Mouse (Mus musculus) forebrain, embryonic 14.5 days (tissue): Measurements from ENCODE around the gene Mslnl. TPM values are rescaled to one million over a fixed set of nuclear protein-coding genes. Genes with fewer than 3 reads are reported as not detected.

Source experiments
- ATAC-seq: fragments of 200-750 bp; cut with Nextera tagmentation; 2 replicates; pipeline ENCODE4 v1.8.0; 2017; ENCODE audit warnings: mild to moderate bottlenecking, moderate library complexity
- DNase-seq: peaks from one replicate; pipeline ENCODE4 v3.0.0-alpha.2; 2015; ENCODE audit warnings: low spot score
- H3K27ac ChIP-seq: fragments of 300-500 bp; sonication (generic); 2 replicates; pipeline ENCODE4 v1.5.1; 2014; ENCODE audit warnings: low read depth, mild to moderate bottlenecking, control low read depth, low read length, moderate library complexity
- H3K27me3 ChIP-seq: fragments of 300-500 bp; sonication (generic); replicated peaks from 2 replicates; pipeline ENCODE4 v1.6.1; 2014; ENCODE audit warnings: low read length, control low read depth, mixed read lengths; ENCODE audit not compliant: control insufficient read depth, insufficient read depth
- H3K36me3 ChIP-seq: fragments of 300-500 bp; sonication (generic); 2 replicates; pipeline ENCODE4 v1.6.1; 2014; ENCODE audit warnings: low read length, control low read depth; ENCODE audit not compliant: control insufficient read depth, insufficient read depth
- H3K4me1 ChIP-seq: fragments of 300-500 bp; sonication (generic); 2 replicates; pipeline ENCODE4 v1.6.1; 2014; ENCODE audit warnings: antibody characterized with exemption, low read length, control low read depth; ENCODE audit not compliant: control insufficient read depth, insufficient read depth
- H3K4me2 ChIP-seq: fragments of 300-500 bp; sonication (generic); 2 replicates; pipeline ENCODE4 v1.6.1; 2014; ENCODE audit warnings: mild to moderate bottlenecking, control low read depth, low read length
- H3K4me3 ChIP-seq: fragments of 300-500 bp; sonication (generic); 2 replicates; pipeline ENCODE4 v1.5.1; 2014; ENCODE audit warnings: low read depth, low read length, control low read depth
- H3K9ac ChIP-seq: fragments of 300-500 bp; sonication (generic); 2 replicates; pipeline ENCODE4 v1.6.1; 2014; ENCODE audit warnings: mild to moderate bottlenecking, low read length, control low read depth, moderate library complexity
- H3K9me3 ChIP-seq: fragments of 300-500 bp; sonication (generic); replicated peaks from 2 replicates; pipeline ENCODE4 v1.6.1; 2016; ENCODE audit warnings: low read length, control low read depth, mixed read lengths; ENCODE audit not compliant: control insufficient read depth
- WGBS: fragments of 180-500 bp; shearing (Covaris S2); extraction: QIAGEN DNeasy Blood & Tissue Kit; methylation state at CpG from one replicate; pipeline ENCODE4 v1.1.7; 2014; 5-methylcytosine and 5-hydroxymethylcytosine counted together
- polyA plus RNA-seq: library from polyadenylated mRNA; unstranded; fragments of >200 nt; fragmentation: Nextera tagmentation; extraction: Ambion mirVana; gene quantifications from 2 replicates; pipeline ENCODE4 v1.2.1, GENCODE M21; 2014

The Mslnl gene
- polyA plus RNA-seq, 1 experiment from 2014 or later: not detected

- no peaks in the 10 kb centered on the region for H3K9me3 ChIP-seq
- H3K9ac ChIP-seq: no peak overlapping the region
- H3K4me1 ChIP-seq: no peaks in the 10 kb centered on the region
- ATAC-seq: no peak
- no peak for DNase-seq
- H3K4me3 ChIP-seq: no peak overlapping the region
- peaks cover 19% of the 10 kb centered on the region for H3K27me3 ChIP-seq
- peaks cover 14% of the 10 kb centered on the region; the same call in 1 of the 2 replicates for H3K36me3 ChIP-seq
- 2% methylated on average over 6 of the region's 6 CpGs for WGBS
- no peak overlapping the region for H3K27ac ChIP-seq
- H3K4me2 ChIP-seq: no peak overlapping the region
Observed at GRCm38 (mm10) chr17:25716130-25716529, 19.7 kb upstream of the Mslnl start.

- H3K27ac ChIP-seq: no peak within 1 kb of the TSS
- H3K4me3 ChIP-seq: peak within 1 kb of the TSS; percentile 24
- H3K27me3 ChIP-seq: peaks cover 19% of the 10 kb centered on the region
- peaks cover 19% of the 10 kb centered on the region; the same call in 1 of the 2 replicates for H3K36me3 ChIP-seq
- peak within 1 kb of the TSS; percentile 48 for H3K9ac ChIP-seq
- DNase-seq (no peak), ATAC-seq (no peak)
- H3K9me3 ChIP-seq: no peaks in the 10 kb centered on the region
- no peaks in the 10 kb centered on the region for H3K4me1 ChIP-seq
- peak within 1 kb of the TSS; percentile 54 for H3K4me2 ChIP-seq
- 2% methylated on average over 45 of the region's 45 CpGs for WGBS
Observed at GRCm38 (mm10) chr17:25716711-25717637, 18.9 kb upstream of the Mslnl start, which contains the start of gene Gng13. Gene Gng13, plus strand, starts transcription at chr17:25717171.

- Histone ChIP-seq H3K9me3 (no peaks in the 10 kb centered on the region), H3K27ac (no peak overlapping the region), H3K27me3 (peaks cover 19% of the 10 kb centered on the region), H3K36me3 (peaks cover 19% of the 10 kb centered on the region; the same call in 1 of the 2 replicates), H3K4me3 (peak overlapping the region; percentile 24), H3K9ac (peak overlapping the region; percentile 48), H3K4me2 (peak overlapping the region; percentile 54), H3K4me1 (no peaks in the 10 kb centered on the region)
- no peak for ATAC-seq
- DNase-seq: no peak
- 7% methylated on average over 6 of the region's 6 CpGs for WGBS
Observed at GRCm38 (mm10) chr17:25717691-25718090, 18.2 kb upstream of the Mslnl start.

GRCm38 (mm10) chr17:25721476-25721875 lies 14.4 kb upstream of the Mslnl start:
- DNase-seq: no peak
- H3K27ac ChIP-seq: no peak overlapping the region
- H3K9ac ChIP-seq: no peak overlapping the region
- no peak for ATAC-seq
- WGBS: 96% methylated on average over 5 of the region's 5 CpGs
- H3K9me3 ChIP-seq: no peaks in the 10 kb centered on the region
- peaks cover 6% of the 10 kb centered on the region for H3K4me1 ChIP-seq
- H3K27me3 ChIP-seq: peaks cover 15% of the 10 kb centered on the region
- H3K4me2 ChIP-seq: no peak overlapping the region
- H3K36me3 ChIP-seq: peaks cover 21% of the 10 kb centered on the region; the same call in 1 of the 2 replicates
- no peak overlapping the region for H3K4me3 ChIP-seq

- DNase-seq: no peak
- Histone ChIP-seq H3K4me3 (no peak overlapping the region), H3K36me3 (peaks cover 21% of the 10 kb centered on the region; the same call in 1 of the 2 replicates), H3K4me1 (peaks cover 18% of the 10 kb centered on the region), H3K9ac (no peak overlapping the region), H3K9me3 (no peaks in the 10 kb centered on the region), H3K4me2 (no peak overlapping the region), H3K27ac (no peak overlapping the region), H3K27me3 (no peaks in the 10 kb centered on the region)
- no peak for ATAC-seq
- WGBS: 94% methylated on average over 19 of the region's 19 CpGs
Observed at GRCm38 (mm10) chr17:25723470-25723869, 12.4 kb upstream of the Mslnl start.

GRCm38 (mm10) chr17:25723919-25724318 lies 11.9 kb upstream of the Mslnl start:
- H3K4me3 ChIP-seq: no peak overlapping the region
- H3K4me1 ChIP-seq: peaks cover 20% of the 10 kb centered on the region
- H3K27ac ChIP-seq: no peak overlapping the region
- no peaks in the 10 kb centered on the region for H3K27me3 ChIP-seq
- no peak for ATAC-seq
- peak; percentile 6 for DNase-seq
- no peak overlapping the region for H3K9ac ChIP-seq
- H3K4me2 ChIP-seq: no peak overlapping the region
- no peaks in the 10 kb centered on the region for H3K9me3 ChIP-seq
- 83% methylated on average over 7 of the region's 7 CpGs for WGBS
- peaks cover 21% of the 10 kb centered on the region; the same call in 1 of the 2 replicates for H3K36me3 ChIP-seq

GRCm38 (mm10) chr17:25725264-25725663 lies 10.6 kb upstream of the Mslnl start:
- Histone ChIP-seq H3K4me1 (peaks cover 20% of the 10 kb centered on the region), H3K4me2 (no peak overlapping the region), H3K9me3 (no peaks in the 10 kb centered on the region), H3K27ac (no peak overlapping the region), H3K4me3 (no peak overlapping the region), H3K9ac (no peak overlapping the region), H3K27me3 (no peaks in the 10 kb centered on the region), H3K36me3 (peaks cover 21% of the 10 kb centered on the region)
- no peak for ATAC-seq
- no peak for DNase-seq
- WGBS: 86% methylated on average over 6 of the region's 6 CpGs

- peak within 1 kb of the TSS; percentile 71 for H3K9ac ChIP-seq
- peaks cover 16% of the 10 kb centered on the region for H3K36me3 ChIP-seq
- under 1% methylated on average over 37 of the region's 37 CpGs for WGBS
- H3K9me3 ChIP-seq: no peaks in the 10 kb centered on the region
- ATAC-seq (peak; percentile 99), DNase-seq (peak; percentile 100)
- peak within 1 kb of the TSS; percentile 93 for H3K4me2 ChIP-seq
- peak within 1 kb of the TSS; percentile 46 for H3K4me3 ChIP-seq
- H3K27ac ChIP-seq: no peak within 1 kb of the TSS
- H3K27me3 ChIP-seq: no peaks in the 10 kb centered on the region
- peaks cover 20% of the 10 kb centered on the region for H3K4me1 ChIP-seq
Observed at GRCm38 (mm10) chr17:25727265-25728008, 8.4 kb upstream of the Mslnl start, which contains the start of the genes Chtf18 and Rpusd1. Gene Chtf18, minus strand, starts transcription at chr17:25727419. Gene Rpusd1, plus strand, starts transcription at chr17:25727670.
